Mouse (Mus musculus): ENCODE measurements around the gene Krtap11-1. TPM values are rescaled to one million over a fixed set of nuclear protein-coding genes. Genes with fewer than 3 reads are reported as not detected.

Gene Krtap11-1
- polyA plus RNA-seq, 1 experiment from 2014 or later, result not detected

DNA sequence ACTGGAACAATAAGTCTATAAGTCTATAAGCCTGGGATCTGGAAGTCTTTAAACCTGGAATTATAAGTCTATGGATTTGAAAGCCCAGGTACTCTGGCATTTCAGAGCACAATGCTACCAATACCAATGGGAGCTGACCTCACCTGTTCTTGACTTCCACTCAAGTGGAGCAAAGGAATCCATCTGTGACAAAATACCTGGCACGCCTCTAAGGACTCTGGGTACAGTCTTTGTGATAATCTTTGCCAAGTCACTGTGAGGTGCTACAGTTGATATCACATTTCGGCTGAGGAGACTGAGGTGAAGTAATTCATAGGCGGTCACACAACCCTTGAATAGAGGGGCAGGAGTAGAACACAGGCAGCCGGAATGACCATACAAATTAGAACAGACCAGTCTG, 50.0 kb downstream of the Krtap11-1 start:
- H3K9me3 ChIP-seq (ENCODE audit: control insufficient read depth, low read length), result no peaks in the 10 kb centered on the region
- no peaks in the 10 kb centered on the region for H3K27me3 ChIP-seq (replicated peaks; ENCODE audit: control insufficient read depth, insufficient read depth, low read length)
- H3K36me3 ChIP-seq (ENCODE audit: control insufficient read depth, insufficient read depth), result no peaks in the 10 kb centered on the region
- no peak for ATAC-seq
- H3K9ac ChIP-seq (replicated peaks; ENCODE audit: low read depth, low read length), result no peak overlapping the region
- peaks cover 6% of the 10 kb centered on the region; the same call in 1 of the 2 replicates for H3K4me1 ChIP-seq (replicated peaks; ENCODE audit: control insufficient read depth, insufficient read depth, low read length)
- H3K4me3 ChIP-seq (replicated peaks; ENCODE audit: low read length), result no peak overlapping the region
- H3K27ac ChIP-seq (ENCODE audit: low read length), result no peak overlapping the region
- WGBS, result 87% methylated on average over 4 of the region's 4 CpGs
- no peak overlapping the region for H3K4me2 ChIP-seq (ENCODE audit: low read length)

DNA sequence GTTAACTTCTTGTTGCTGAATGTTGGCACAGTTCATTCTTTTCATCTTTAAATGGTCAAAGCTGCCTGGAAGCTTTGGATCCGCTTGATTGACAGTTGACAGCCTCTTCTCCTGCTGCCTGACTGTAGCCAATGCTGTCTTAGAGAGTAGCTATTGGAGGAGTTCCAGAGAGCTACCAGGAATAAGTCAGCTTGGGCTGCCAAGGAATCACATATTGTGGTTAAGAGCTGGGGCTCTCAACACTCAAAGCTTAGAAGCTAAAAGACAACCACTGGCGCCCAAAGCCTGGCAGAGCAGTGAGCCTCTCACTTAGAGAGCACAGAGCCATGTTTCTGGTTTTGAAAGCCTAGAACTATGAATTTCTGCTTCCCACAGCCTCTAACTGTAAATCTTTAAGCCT, 50.4 kb downstream of the Krtap11-1 start:
- Histone ChIP-seq H3K4me3 (replicated peaks; ENCODE audit: low read length) (no peak overlapping the region), H3K27me3 (replicated peaks; ENCODE audit: control insufficient read depth, insufficient read depth, low read length) (no peaks in the 10 kb centered on the region), H3K4me1 (replicated peaks; ENCODE audit: control insufficient read depth, insufficient read depth, low read length) (peaks cover 6% of the 10 kb centered on the region; the same call in 1 of the 2 replicates), H3K27ac (ENCODE audit: low read length) (no peak overlapping the region), H3K36me3 (ENCODE audit: control insufficient read depth, insufficient read depth) (no peaks in the 10 kb centered on the region), H3K4me2 (ENCODE audit: low read length) (no peak overlapping the region), H3K9me3 (ENCODE audit: control insufficient read depth, low read length) (no peaks in the 10 kb centered on the region), H3K9ac (replicated peaks; ENCODE audit: low read depth, low read length) (no peak overlapping the region)
- ATAC-seq, result peak; percentile 85
- WGBS, result 74% methylated on average over 2 of the region's 2 CpGs

Other genes with a start within 250 kb of the Krtap11-1 start
- not detected in 2 replicates for gene Krtap21-1, start 167.3 kb downstream of the Krtap11-1 start, polyA plus RNA-seq (2015; fragmentation: Nextera tagmentation; extraction: Ambion mirVana)
- not detected in 2 replicates for gene Krtap6-2, start 151.1 kb downstream of the Krtap11-1 start, polyA plus RNA-seq (2015; fragmentation: Nextera tagmentation; extraction: Ambion mirVana)
- gene Krtap8-1, start 83.2 kb downstream of the Krtap11-1 start, polyA plus RNA-seq (2015; fragmentation: Nextera tagmentation; extraction: Ambion mirVana), result not detected in 2 replicates
- not detected in 2 replicates for gene Krtap7-1, start 62.9 kb downstream of the Krtap11-1 start, polyA plus RNA-seq (2015; fragmentation: Nextera tagmentation; extraction: Ambion mirVana)